Mouse (Mus musculus) bone marrow, adult 2 months (tissue): ENCODE measurements around the gene Rgma.

Source experiments
- CTCF ChIP-seq: fragments of 200-500 bp; IDR thresholded peaks from 2 replicates; pipeline ENCODE4 v1.5.1; 2011; ENCODE audit warnings: low read length, control low read depth; ENCODE audit not compliant: control insufficient read depth, insufficient read depth
- POLR2A ChIP-seq: fragments of 200-500 bp; IDR thresholded peaks from 2 replicates; pipeline ENCODE4 v1.6.1; 2011; ENCODE audit warnings: low read depth, mild to moderate bottlenecking, control low read depth, low read length, borderline replicate concordance; ENCODE audit not compliant: control insufficient read depth

DNA sequence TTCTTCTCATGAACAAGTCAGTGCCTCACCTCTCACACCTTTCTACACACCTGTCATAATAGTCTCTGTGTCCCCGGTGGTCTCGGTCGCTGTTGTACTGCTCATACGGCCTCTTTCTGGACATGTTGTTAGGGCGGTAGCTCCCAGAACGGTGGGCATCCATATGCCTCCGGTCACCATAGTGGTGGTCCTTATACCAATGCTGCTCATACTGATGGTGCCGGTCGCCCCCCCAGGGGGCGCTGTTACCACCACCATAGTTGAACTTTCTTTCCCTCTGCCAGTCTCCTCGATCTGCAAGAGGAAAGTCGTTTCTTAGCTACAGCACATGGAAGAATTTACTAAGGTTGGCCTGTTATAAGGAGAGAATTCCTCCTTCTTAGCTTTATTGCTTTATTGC, 60.4 kb downstream of the Rgma start:
- TF ChIP-seq CTCF (peak; percentile 46; the same call in 1 of the 2 replicates), POLR2A (no peak)
